Mouse (Mus musculus): ENCODE measurements at regions not wholly inside any gene's neighbourhood (a gene's known extent, or its start where the extent isn't known, plus 50 kb on each side); places are given as distances from the start of the nearest gene placed in this dataset.
"Not testable (repeated sequence)": the region's sequence is repeated elsewhere in the genome, so short reads cannot be mapped to it uniquely, and the experiment has no call there.

DNA sequence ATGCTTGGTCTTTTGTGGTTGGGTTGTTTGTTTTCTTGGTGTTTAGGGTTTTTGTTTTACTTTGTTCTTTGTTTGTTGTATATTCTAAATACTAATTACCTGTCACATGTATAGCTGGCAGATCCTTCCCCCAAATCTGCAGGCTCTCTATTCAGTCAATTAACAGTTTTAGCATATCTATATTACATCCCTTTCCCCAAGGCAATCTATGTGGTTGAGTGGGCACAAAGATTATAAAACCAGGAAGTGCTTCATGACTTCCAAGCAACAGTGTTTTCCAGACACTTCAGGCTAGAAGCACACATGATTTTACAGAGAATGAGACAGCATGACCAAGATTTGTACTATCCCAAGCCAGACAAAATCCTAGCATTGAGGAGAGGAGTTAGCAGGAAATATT, 544.4 kb upstream of the Pou3f4 start:
- ChIA-PET CTCF (no interaction called here), POLR2A (no interaction called here)

DNA sequence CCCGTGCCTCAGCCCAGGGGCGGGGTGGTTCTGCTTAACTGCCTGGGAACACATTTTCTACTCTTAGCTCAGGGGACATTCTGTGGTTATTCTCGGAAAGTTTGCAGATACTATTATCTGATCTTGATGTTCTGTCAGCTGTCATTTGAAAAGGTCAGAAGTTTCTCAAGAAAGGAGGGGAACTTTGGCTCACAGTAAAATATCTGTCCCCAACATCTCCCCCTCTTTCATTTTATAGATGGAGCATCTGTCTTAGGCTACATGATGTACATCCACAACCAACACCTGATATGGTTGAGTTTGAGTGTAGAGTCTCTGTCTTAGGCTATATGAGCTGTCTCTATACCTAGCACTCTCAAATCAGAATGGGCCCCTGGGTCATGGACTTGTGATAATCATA, 539.8 kb upstream of the Pou3f4 start:
- CTCF ChIA-PET, POLR2A ChIA-PET: not testable (repeated sequence)

DNA sequence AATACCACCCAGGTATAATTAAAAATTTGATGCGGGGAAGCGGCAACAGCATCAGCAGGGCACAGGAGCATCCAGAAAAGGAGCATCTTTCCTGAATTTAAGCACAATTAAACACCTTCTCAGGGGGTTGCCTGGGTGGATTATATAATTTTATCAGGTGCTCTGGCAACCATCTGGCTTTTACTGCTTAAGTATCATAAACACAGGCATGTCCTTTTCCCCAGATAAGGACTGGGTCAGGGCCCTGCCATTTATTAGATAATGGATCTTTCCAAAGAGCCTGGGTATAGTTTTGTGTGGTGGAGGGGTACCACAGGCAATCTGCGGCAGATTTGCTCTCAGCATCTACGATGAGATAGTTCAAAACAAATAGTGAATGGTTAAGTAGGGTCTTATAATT, 538.7 kb upstream of the Pou3f4 start:
- ChIA-PET CTCF (no interaction called here), POLR2A (no interaction called here)

DNA sequence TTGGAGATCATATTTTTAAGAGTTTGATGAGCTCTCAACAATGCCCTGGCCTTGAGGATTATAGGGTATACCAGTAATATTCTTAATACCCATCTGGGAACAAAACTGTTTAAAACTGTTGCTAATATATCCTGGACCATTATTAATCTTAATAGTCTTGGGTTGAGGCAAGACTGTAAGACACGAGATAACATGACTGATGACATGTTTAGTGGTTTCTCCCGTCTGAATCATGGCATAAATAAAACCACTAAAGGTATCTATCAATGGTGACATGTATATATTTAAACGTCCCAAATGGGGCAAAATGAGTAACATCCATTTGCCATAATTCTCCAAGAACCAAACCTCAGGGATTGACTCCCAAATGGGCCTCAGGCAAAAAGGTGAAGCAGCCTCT, 538.2 kb upstream of the Pou3f4 start:
- ChIA-PET CTCF (no interaction called here), POLR2A (no interaction called here)

DNA sequence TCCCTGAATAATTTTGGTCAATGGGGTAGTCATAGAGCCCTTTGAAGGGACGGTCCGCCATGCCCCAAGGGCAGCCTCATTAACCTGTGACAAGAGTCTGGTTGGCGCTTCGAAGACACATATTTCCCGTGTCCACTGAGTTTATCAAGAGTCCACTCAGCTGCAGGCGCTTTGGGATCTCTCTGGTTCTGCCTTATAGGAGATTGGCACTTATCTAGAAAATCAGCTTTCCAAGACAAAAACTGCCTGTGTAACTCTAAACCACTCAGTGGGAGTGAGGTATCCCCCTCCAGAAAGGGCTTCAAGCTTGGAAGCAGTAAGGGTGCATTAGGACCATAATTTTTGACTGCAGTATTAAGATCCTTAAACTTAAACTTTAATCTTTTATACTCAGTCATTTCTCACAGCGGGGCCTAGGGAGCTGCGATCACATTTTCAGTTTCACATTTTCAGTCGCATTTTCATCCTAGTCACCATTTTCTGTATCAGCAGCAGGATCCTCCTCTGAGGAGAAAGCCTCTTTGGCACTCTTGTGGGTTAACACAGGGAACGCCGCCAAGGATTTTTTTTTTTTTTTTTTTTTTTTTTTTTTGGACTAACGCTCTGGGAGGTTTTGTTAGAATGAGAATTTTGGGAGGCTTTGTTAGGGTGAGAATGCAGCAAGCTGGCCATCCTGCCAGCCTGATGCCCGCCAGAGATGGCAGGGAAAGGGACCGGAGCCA, 534.4 kb upstream of the Pou3f4 start:
- ChIA-PET POLR2A (no interaction called here), CTCF (no interaction called here)

DNA sequence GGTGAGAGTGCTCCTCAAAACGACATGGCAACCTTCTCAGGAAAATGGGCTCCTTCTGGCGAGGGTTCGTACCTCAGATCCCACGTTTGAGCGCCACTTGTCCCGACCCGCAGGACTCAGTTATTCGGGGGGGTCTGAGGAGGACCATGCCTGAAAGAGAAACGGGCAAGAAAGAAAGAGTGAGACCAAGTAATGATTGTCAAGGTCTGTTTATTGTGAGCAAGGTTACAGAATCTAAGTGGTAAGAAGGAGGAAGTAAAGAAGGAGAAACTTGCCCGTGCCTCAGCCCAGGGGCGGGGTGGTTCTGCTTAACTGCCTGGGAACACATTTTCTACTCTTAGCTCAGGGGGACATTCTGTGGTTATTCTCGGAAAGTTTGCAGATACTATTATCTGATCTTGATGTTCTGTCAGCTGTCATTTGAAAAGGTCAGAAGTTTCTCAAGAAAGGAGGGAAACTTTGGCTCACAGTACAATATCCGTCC, 532.6 kb upstream of the Pou3f4 start:
- POLR2A ChIA-PET, CTCF ChIA-PET: not testable (repeated sequence)

DNA sequence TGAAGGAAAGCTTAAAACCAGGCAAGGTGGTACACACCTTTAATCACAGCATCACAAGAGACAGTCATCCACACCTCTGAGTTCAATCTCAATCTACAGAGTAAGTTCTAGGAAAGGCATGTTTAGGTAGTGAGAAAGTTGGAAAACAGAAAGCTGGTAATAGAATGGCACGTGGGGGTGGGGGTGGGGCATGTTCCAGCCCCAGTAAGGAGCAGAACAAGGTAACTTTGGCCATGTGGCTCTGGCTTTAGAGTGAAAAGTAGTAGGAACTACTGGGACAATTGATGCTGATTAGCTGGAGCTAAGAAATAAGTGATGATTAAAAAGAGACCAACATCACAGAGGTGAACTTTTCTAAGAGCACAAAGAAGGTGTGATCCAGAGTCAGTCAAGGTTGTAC, 532.2 kb upstream of the Pou3f4 start:
- POLR2A ChIA-PET, result no interaction called here
- CTCF ChIA-PET, result no interaction called here

DNA sequence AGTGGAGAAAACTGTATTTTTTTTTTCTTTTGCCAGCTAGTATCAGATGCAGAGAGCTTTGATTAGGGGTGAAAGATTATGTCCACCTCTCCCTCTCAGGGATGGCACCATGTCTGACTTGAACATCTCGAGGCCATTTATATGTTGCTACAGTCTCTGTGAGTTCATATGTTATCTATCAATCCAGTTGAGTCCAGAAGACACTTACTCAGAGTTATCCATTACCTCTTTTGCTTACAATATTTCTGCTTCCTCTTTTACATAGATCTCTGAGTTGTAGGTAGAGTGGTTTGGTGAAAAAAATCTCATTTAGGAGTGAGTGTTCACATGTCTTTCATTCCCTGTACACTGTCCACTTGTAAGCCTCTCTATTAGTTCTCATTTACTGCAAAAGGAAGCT, 524.7 kb upstream of the Pou3f4 start:
- ChIA-PET POLR2A (no interaction called here), CTCF (no interaction called here)

DNA sequence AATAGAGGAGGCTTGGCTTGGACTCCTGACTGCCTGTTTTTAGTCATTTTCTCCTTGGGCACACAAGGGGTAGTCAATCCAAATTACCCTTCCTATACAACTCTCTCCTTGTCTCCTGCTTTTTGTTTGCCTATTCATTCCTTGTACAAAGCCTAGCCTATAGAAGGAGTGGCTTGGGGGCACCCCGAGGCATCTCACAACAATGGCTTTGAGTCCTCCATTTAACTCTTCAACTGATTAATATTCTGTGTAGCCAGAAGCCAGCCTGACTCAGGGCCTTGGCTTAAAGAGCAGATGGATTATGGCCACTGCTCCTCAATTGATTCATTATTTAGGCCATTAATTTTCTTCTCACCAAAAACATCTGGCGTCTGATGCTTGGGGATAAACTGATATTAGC, 506.4 kb upstream of the Pou3f4 start:
- CTCF ChIA-PET, result no interaction called here

DNA sequence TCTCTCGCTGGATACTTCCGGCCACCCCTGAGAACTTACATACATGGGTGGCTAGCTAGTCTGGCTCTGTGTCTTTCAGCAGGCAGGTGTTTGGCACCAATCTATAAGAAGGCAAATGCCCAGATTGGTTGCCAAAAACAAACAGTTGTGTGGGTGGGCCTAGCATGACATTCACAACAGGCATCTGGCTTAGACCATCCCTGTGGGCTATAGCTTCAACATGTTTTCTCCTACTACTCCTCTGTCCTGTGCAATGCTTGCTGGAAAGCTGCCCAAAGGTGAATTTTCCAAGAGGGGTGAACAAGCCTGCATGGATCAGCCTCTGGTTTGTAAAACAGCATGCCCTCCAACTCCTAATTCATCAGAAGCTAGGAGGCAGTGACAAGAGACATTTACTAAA, 505.3 kb upstream of the Pou3f4 start:
- ChIA-PET POLR2A (no interaction called here), CTCF (no interaction called here)

More for the DNA sequence above, 506.4 kb upstream of the Pou3f4 start:
- POLR2A ChIA-PET, result no interaction called here

DNA sequence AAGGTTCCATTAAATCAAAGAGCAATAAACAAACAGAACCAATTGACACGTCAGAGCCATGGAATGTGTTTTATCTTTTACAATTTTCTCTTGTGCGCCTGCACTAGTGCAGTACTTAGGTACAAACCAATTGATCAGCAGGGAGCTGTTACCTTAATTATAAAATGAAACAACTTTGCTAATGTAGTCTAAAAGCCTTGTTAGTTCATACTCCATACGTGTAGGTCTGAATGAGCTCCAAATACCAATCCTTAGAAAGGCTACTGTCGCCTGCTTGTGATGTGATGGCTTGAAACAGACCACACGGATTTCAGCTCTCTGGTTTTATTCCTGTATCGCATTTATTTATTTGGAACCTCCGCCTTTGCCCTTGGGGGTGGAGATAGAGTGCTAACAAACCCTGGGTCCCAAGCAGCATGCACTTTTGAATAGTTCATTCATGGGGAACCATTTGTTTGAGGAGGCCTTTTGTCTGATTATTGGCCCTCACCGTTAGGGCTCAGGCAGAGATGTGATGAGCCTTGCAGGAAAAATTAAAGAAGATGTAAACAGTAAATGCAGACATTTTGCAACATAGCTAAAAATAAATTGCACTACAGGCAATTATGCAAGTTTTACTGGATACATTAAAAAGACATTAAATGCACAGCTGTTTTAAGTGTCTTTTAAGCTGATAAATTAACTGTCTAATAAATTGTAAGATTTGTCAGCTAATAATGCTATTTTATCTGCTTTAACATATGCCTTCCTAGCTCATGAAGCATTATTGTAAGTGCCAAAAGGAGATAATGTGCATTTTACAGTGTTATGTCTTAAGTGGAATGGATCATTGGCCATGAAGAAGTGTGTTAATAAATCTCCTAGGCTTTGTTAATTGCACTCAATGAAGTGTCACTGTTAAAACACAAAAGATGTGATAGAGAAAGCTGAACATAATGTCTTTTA, 496.0 kb upstream of the Pou3f4 start:
- ChIA-PET CTCF (no interaction called here), POLR2A (no interaction called here)

DNA sequence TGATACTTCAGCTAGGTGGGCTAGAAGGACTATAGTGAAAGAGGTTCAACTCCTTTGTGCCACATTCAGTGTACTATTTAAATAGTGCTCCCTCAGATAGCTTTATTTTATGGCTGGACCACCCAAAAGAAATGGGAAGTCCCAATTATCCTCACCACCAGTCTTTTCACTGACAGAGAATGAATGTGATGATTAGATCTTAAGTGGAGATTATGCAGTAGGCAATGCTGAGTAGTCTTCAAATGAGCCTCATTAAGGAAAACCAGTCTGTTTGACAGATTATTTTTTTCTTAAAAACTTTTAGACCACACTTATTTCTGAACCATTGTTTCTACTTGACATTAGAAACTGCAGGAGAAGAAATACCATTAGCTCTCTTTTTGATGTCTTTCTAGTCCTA, 493.8 kb upstream of the Pou3f4 start:
- ChIA-PET POLR2A (no interaction called here), CTCF (no interaction called here)

DNA sequence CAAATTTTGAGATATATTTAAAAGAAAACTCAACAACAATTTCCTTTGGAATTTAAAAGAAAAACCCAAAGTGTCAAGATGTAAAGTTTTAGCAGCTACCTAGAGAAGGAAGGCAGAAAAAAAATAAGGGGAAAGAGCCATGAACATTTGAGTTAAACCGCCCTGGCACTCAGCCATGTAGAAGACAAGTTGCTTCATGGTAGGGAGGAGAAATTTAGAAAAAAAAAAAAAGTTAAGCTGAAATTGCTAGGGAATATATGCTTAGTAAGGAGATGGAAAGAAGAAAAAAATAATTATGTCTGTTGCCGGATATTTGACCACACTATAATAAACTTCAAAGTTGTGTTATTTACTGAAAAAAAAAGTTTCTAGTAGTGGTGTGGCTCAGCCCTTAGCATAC, 479.8 kb upstream of the Pou3f4 start:
- ChIA-PET POLR2A (no interaction called here), CTCF (interaction anchor here in 1 of 4 experiments (0.7 kb wide), 1 partner anchor 1880 kb away, joined by 3 read pairs; no protein-coding TSS in a partner anchor)

DNA sequence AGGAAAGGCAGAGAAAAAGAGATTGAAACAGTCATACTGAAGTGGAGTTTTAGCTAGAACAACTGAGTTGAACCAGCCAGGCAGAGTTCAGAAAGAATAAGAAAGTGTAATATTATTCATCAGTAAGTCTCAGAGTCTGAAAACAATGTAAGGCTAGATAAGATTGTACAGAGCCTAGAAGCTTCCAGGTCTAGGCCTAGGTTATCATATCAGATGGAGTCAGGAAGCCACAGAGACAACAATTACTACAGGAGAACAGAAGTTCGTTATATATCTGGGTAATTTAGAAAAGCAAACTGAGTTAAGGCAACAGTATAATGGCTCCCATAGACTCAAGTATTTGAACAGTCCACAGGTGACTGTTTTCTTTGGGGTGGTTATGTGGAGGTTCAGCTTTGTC, 479.1 kb upstream of the Pou3f4 start:
- ChIA-PET CTCF (interaction anchor here in 1 of 4 experiments (0.7 kb wide), 1 partner anchor 1881 kb away, joined by 3 read pairs; no protein-coding TSS in a partner anchor), POLR2A (no interaction called here)
